Mouse (Mus musculus): Measurements from ENCODE around the gene Dhx58.
A peak's percentile ranks its signal among the peaks of the same experiment; 100 is the strongest.
"Not testable (repeated sequence)": the region's sequence is repeated elsewhere in the genome, so short reads cannot be mapped to it uniquely, and the experiment has no call there.

Gene Dhx58

DNA sequence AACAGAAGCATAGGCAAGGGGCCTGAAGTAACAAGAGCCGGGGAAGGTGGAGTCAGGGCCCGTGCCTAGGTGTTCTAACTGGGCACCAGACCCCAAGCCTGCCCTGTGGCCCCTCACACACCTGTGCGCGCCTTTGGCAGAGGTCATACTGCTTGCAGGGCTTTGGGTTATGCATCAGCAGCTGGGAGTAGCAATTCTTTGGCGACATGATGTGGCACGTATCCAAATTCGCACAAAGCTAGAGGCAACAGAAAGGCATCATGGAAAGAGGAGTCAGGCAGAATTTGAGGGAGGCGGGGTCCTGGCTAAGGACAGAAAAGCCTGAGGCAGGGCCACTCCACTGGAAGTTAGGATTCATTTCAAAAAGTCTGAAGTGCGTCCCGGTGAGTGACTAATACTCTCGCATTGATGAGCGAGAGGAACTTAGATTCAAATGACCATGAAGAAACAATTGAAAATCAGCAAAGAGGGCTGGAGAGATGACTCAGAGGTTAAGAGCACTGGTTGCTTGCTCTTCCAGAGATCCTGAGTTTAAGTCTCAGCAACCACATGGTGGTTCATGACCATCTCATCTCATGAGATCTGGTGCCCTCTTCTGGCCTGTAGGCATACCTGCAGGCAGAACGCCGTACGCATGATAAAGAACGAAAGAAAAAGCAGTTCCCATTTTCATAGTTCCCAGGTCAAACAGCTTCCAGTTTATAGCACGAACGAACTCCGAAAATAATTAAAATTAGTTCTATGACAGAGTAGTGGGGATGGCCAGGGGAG, 1.8 kb downstream of the Dhx58 start:
- DNase-seq (ENCODE audit: low read depth, low spot score) = peak; percentile 86

DNA sequence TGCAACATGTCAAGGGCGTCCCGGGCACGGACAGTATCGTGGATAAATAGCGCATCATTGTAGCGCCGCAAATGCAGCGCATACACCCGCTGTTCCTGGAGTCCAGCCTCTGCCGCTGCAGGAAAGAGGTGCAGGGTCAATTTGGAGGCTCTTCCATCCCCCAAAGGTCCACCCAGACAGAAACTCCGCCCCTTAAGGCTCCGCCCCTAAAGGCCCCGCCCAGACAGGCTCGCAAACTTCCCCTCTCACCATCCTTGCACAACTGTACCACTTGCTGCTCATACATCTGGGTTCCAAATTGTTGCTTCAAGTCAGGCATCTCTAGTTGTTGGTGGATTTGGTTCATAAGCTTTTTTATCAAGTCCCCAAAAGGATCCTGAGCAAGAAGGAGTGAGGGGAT, 2.8 kb downstream of the Dhx58 start:
- DNase-seq (ENCODE audit: low read depth, low spot score) = no peak

GRCm38 (mm10) chr11:100700710-100701109, 3.4 kb downstream of the Dhx58 start:
- no peak for DNase-seq (ENCODE audit: low read depth, low spot score)

GRCm38 (mm10) chr11:100697921-100698320, 6.2 kb downstream of the Dhx58 start:
- DNase-seq (ENCODE audit: low read depth, low spot score) = no peak

DNA sequence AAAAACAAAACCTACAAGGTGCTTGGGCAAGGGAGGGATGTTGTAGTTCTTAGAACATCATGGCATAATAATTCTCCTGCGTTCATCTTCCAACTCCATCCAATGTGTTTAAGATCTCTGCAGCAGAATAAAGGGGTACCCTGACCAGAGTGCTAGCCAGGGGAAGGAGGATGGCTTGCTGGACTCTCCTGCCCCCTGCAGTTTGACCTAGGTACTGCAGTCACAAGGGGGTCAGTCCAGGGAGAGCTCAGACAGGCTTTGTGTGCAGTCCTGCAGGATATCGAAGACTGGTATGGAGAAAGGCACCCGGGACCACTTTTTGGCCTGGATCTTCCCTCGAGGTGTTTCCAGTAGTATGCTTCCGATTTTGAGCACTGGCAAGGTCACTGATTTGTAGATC, 9.1 kb downstream of the Dhx58 start:
- peak; percentile 80 for DNase-seq (ENCODE audit: low read depth, low spot score)

DNA sequence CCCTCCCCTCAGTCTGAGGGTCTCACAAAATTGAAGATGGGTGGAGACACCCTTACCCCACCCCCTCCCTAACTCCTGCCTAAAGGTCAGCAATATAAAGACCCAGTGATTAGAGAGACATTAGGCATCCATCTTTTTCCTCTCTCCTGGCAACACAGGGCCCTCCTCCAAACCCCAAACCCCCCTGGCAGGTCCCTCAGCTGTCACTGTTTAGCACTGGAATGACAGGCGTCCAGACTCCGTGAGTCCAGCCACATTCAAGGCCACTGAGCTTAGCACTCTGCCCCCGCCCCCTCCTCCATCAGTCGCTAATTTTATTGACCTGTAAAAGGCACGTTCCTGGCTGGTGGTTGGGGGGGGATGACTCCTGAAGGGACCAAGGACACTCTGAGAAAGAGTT, 10.9 kb downstream of the Dhx58 start:
- DNase-seq (ENCODE audit: low read depth, low spot score) = no peak

- DNase-seq (ENCODE audit: low read depth, low spot score) = no peak
Measured at GRCm38 (mm10) chr11:100692164-100692616, 11.9 kb downstream of the Dhx58 start, which contains the start of gene Zfp385c. Gene Zfp385c (minus strand): TSS chr11:100692455.

- no peak for DNase-seq (ENCODE audit: low read depth, low spot score)
Measured at GRCm38 (mm10) chr11:100690389-100690788, 13.7 kb downstream of the Dhx58 start.

DNA sequence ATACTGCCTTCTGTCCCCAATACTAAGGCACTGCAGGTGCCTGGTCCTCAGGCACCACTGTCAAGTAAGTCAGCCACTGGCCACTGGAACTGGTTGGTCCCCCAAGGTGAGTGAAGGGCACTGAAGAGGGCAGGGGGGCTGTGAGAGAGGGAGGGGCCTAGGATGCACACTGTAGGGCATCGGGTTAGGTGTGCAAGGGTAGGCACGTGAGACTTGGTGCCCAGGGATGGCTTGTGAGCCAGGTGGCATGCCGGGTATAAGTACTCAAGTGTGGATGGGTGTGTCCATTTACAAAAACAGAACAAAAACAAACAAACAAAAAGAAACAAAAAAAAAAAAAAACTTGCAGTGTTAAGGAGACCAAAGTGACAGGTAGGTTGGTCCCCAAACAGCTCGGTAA, 15.6 kb downstream of the Dhx58 start:
- DNase-seq (ENCODE audit: low read depth, low spot score) = no peak

DNA sequence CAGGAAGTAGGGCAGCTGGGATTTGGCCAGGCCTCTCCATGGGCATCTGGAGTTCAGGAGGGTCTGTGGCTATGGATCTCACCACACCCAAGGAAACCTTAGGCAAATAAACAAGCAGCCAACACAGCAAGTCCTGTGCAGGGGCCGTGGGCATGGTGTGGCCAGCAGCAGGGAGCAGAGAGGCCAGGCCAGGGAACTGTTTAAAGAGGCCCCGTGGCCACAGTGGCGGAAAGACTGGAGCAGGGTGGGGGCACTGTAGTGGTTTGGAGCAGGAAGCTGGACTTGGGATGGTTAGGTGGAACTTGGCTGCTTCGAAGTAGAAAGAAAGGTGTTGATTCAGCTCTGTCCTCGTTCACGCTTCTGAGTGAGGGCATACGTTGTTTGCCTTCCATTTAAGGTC, 16.8 kb downstream of the Dhx58 start:
- no peak for DNase-seq (ENCODE audit: low read depth, low spot score)

- no peak for DNase-seq (ENCODE audit: low read depth, low spot score)
Measured at GRCm38 (mm10) chr11:100685371-100685770, 18.7 kb downstream of the Dhx58 start.

DNA sequence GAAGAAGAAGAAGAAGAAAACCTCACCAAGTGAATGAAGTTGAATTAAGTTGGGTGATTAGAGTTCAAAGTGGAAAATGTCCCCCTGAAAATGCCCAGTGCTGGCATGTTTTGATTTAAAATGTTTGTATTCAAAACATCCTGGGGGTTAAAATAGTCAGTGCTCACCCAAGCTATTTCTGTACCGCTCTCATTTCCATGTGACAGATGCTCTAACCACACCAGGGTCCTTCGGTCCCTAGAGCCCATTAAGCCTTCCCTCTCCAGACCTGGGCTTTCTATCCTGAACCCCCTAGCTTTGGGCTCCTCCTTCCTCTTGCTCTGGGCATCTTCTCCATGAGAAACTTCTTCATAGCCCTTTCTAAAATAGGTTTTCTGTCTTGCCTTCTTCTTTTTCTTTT, 20.0 kb downstream of the Dhx58 start:
- DNase-seq (ENCODE audit: low read depth, low spot score) = no peak

DNA sequence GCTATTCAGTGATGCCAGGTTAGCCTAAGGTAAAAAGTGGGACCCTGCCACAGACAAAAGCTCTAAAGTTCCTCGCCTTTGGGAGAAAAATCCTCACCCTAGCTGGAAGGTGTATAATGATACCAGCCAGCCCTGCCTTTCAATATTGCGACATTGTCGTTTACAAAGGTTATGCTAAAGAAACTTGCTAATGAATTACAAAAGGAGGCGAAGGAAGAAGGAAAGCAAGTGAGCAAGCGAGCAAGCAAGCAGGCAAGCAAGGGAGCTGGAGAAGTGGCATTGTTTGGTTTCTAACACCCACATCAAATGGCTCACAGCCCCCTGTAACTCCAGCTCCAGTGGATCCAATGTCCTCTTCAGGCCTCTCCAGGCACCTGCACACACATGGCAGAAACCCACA, 21.5 kb downstream of the Dhx58 start:
- no peak for DNase-seq (ENCODE audit: low read depth, low spot score)

DNA sequence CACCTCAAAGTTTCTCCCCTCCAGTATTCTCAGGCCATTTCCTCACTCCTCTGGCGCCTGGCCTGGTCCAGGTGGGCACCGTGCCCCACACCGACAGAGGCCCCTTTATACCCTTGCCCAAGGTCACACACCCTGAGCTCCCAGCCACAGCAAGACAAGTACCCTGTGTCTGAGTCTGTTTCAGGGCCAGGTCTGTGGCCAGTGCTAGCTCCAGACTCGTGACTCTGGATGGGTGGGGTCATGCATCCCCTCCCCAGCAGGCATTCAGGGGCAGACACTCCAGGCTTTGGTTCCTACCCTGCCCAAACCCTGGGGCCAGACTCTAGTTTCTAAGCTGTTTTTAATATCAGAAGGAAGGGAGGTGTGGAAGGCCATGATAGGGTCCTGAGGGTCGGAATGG, 22.2 kb downstream of the Dhx58 start:
- DNase-seq (ENCODE audit: low read depth, low spot score) = no peak

- no peak for DNase-seq (ENCODE audit: low read depth, low spot score)
Measured at GRCm38 (mm10) chr11:100677810-100678209, 26.3 kb downstream of the Dhx58 start.

GRCm38 (mm10) chr11:100673169-100673568, 30.9 kb downstream of the Dhx58 start:
- DNase-seq (ENCODE audit: low read depth, low spot score) = no peak

- no peak for DNase-seq (ENCODE audit: low read depth, low spot score)
Measured at GRCm38 (mm10) chr11:100671956-100672355, 32.1 kb downstream of the Dhx58 start.

DNA sequence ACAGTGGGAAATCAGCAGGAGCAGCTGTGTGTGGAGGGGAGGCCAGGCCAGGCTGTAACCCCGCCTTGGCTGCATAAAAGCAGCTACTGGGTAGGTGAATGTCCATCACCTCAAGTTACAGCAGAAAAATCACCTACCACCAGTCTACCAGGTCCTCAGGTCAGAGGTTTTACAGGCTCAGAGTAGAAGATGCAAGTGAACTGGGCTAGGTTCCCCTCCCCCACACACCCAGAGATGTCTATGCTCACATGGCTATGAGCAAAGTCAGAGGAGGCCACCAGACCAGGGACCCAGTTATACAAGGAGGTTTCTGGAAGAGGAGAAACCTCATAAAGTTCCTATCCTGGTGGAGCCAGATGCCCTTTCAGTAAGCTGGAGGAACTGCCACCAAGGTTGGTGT, 33.0 kb downstream of the Dhx58 start:
- DNase-seq (ENCODE audit: low read depth, low spot score) = no peak

DNA sequence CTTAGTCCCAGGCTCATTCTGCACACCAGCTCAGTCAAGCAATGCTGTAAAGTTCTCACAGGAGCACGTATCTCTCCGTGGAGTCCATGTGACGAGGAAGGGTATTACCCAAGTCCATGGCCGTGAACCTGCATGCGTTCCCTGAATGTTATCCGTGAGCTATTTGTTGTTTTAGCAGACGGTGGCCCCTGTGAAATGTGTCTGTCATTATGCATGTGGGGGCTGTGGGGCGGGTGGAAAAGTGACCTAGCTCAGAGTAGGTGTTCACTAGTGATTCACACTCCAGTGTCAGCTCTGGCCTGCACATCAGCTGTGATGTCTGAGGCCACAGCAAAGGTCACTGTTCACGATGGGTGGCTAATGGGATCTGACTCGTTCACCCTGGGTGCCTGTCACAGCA, 44.3 kb downstream of the Dhx58 start:
- no peak for DNase-seq (ENCODE audit: low read depth, low spot score)

DNA sequence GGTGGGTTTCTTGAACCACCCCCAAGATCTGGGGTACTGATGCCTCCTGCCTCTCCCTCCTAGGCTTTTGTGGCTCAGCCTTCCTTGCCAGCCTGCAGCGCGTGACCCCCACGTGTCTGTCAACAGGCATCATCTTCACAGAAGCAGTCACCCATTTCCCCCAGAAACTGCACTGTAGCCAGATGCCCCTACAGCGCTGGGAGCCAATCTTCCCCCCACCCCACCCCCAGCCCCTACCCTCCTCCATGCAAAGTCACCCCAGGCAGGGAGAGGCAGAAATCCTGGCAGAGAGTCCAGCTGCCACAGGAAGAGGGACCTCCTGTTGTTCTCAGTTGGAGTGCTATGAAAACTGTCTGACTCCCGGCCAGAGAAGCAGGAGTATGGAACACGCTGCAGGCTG, 47.6 kb downstream of the Dhx58 start:
- peak; percentile 15 for DNase-seq (ENCODE audit: low read depth, low spot score)

DNA sequence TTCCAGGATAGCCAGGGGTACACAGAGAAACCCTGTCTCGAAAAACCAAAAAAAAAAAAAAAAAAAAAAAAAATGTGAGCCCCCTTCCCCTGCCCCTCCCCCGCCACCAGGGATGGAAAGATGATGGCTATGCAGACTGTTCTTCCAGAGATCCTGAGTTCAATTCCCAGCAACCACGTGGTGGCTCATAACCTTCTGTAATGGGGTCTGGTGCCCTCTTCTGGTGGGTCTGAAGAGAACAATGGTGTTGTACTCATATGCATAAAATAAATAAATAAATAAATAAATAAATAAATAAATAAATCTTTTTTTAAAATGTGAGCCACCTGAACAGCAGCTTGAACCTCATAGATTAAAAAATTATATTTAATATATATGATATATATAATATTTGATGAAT, 48.5 kb downstream of the Dhx58 start:
- not testable (repeated sequence) for DNase-seq (ENCODE audit: low read depth, low spot score)

- no peak for DNase-seq (ENCODE audit: low read depth, low spot score)
Measured at GRCm38 (mm10) chr11:100651748-100652147, 52.3 kb downstream of the Dhx58 start.

DNA sequence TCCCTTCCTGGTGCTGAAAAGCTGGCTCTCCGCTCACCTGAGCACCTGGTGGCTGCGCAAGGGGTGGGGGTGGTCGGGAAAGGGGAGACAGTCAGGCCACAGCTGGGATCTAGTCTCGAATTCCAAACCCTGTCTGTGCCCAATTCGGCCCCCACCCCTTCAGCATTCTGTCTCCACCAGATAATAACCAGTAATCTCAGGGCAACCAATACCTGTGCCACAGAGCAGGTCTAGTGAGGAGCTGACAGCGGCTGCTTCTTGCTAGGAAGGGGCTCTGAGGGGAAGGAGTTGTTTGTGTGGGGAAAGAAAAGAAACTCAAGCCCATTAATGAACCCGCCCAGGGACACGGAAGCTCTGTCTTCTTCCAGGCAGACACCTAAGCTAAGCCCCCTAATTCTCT, 52.9 kb downstream of the Dhx58 start:
- no peak for DNase-seq (ENCODE audit: low read depth, low spot score)

DNA sequence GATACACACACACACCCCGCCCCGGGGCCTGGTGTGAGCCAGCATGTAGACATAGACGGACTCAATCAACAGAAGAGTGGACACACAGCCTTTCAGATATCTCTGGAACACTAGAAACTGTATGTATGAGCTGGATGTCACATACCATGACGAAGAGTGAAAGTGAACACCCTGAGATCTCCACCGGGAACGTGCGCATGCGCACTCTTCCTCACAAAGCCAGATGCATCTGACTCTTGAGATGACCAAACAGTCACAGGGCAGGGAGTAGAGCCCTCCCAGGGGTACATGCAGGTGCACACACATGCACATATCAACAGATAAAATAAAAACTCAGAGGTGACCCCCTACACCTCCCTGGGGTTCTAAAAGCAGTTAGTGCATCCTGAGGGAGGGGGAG, 55.7 kb downstream of the Dhx58 start:
- no peak for DNase-seq (ENCODE audit: low read depth, low spot score)
